Mouse (Mus musculus) kidney, adult 2 months (tissue): ENCODE measurements at regions not wholly inside any gene's neighbourhood (a gene's known extent, or its start where the extent isn't known, plus 50 kb on each side); places are given as distances from the start of the nearest gene placed in this dataset.

Source experiments
- CTCF ChIP-seq: fragments of 200-500 bp; conservative IDR thresholded peaks from 2 replicates; pipeline ENCODE4 v1.5.1; 2011; ENCODE audit warnings: low read depth, mild to moderate bottlenecking, control low read depth, low read length, moderate library complexity, mixed read lengths; ENCODE audit not compliant: insufficient read depth, insufficient read length
- POLR2A ChIP-seq: fragments of 200-500 bp; IDR thresholded peaks from one replicate; pipeline ENCODE4 v1.6.1; 2011; ENCODE audit warnings: low read depth, low read length, control low read depth

DNA sequence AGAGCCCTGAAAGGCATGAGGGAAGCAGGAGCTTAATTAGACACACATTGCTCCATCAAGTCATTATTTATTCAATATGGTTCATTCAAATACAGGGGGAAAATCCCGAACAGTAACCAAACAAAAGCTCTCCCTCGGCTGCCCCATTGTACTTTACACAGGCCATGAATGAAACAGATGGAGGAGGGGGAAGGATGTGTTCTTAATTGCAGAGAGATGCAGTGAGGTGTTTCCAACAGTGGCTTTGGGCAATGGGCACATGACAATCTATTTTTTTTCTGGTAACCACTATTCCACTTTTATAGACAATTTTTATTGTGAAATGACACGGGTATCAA, 578.6 kb upstream of the Gm26657 start:
- TF ChIP-seq POLR2A (no peak), CTCF (no peak)
